Mouse (Mus musculus) left cerebral cortex, adult 9 months (tissue): ENCODE data around the gene Dcst2.
A peak's percentile ranks its signal among the peaks of the same experiment; 100 is the strongest.

ENCODE experiments used
- DNase-seq, 2 experiments: peaks; one replicate each; pipeline ENCODE4 v3.0.0; 2022; ENCODE audit warnings: low spot score in 2 of 2

Dcst2 gene

DNA sequence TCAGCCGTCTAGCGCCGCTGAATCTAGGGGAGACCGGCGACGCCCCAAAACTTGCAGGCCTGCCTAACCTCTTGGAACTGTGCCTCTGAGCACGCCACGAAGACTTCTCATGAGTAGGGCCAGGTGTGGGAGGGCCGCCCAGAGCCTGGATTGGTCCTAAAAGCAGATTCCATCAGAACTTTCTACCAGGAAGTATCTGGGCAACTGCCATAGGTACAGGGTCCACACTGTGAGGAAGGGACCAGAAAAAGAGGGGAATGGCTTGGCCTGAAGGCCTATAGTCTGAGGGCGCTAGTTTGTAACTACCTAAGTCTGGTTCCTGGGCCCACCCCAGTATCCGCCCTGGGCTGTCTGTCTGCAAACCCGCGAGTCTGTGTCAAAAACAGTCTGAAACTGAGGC lies 30.2 kb upstream of the Dcst2 start:
- no peak for DNase-seq

DNA sequence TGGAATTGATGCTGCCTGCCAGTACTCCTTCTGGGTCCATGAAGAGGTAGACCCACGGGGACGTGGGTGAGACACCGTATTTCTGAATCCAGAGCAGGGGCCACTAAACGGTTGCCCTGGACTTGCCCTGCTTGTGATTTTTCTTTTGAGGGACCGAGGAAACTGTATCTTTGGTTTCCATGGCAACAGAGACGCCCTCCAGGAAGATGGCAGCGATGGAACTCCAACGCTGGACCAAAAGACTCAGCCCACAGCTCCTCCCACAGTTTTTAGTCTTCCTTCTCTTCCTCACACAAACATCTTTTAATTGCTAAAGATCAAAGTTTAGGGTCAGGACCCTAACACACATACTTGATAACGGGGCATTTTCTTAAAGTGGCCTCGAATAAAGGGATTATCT lies 29.8 kb upstream of the Dcst2 start:
- DNase-seq, result no peak

DNA sequence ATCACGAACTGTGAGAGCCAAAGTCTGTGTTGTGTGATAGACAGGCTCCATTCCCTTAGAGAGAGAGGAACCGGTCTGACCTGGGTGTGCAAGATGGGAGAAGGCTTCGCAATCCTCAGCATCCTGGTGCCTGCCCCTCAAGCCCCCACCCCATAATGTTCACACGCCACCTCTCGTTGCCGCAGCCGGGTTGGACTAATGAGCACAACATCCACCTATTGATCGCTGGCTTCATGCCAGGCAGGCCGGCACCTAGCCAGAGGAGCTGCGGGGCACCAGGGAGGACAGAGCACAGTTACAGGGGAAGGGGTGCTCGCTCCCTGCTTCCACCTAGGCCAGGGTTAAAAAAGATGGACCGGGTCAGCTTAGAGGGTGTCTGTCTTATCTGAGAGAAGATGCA lies 29.3 kb upstream of the Dcst2 start:
- no peak for DNase-seq

DNA sequence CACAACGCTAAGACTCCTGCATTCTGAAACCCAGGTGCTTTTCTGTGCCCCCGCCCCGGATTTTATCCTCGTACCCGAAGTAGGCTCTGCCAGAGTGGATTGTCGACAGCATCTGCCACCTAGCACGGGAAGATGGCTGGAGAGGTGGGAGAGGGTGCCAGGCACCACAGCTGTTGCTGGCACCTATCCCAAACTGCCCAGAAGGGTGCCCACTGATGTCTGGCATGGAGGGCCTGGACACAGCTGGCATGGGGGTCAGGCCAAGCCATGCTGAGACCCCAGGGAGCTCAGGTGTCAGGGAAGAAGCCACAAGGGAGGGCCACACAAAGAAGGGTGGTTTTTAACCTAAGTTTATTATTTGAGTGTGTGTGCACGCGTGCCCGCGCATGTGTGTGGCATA lies 28.7 kb upstream of the Dcst2 start:
- no peak for DNase-seq

DNA sequence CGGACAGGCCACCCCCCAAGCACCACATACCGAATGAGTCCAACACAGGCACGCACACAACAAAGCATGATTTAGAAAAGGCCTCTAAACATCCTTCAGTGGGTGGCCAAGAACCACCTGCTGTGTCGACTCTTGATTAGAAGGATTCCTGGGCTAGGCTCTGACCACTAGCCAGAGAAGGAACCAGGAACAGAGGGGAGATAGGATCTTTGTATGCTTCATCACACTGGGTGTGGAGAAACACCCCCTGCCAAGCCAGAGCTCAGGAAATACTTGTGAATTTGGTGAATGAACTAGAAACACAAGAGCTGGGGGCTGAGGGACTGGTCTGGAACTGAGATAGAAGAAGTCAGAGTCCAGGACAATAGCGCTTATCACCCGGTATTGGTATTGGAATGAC lies 25.2 kb upstream of the Dcst2 start:
- no peak for DNase-seq

DNA sequence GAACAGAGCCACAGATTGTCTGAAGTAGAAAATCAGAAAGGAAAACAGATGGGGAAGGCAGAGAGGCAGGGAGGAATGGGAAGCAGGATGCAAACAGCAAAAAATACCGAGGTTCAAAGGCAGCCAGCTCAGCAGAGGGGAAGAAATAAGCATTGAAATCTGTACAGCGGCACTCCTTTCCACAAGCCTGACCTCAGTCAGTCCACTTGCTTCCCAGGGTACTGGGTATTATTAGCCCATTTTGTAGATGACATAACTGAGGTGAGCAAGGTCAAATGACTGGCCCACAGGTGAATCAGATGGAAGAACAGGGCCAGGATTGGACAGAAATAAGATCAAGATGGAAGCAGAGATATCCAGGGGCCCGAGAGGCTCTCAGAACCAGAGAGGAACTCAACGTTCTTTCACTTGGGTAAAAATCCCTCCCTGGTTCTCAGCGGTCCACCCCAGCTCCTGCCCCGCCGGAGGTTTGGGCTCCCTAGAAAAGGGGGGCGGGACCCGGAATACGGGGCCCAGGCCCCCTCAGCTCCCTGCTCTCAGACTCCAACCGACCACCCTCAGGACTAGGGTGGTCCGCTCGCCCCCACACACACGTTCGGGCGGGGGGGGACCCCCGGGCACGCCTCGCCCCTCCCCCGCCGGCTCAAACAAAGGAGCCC lies 24.6 kb upstream of the Dcst2 start:
- DNase-seq, result no peak

DNA sequence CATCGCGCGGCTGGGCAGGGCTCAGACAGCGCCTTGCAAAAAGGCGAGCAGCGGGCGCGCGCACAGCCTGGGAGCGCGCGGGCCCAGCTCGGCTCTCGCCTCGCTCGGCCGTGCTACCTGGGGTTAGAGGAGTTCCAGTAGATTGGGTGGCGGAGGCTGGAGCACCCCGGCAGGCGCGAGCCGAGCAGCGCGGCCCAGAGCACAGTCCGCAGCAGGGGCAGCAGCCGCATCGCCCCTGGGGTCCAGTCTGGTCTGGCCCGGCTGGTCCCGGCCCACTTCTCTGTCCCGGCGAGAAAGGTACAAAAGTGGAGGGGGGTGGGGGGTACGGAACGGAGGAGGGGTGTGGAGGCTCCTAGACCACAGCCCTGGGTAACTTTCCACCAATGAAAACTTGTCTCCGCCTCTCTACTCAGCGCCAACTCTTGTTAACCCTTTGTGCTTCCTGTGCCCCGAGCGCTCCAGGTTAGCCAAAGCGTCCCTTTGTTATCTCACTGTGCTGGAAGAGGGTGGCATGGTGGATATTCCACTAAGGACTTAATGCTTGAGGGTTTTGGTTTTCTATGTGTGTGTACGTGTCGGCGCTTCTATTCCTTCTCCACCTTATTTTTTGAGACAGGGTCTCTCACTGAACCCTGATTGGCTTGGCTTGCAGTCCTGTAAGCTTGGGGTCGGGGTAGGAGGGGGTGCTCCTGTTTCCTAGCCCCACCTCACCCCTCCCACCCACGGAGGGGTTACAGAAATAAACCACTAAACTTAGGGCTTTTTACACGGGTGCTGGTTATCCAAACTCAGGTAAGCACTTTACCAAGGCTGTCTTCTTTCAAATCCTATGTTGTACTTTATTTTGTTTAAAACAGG lies 23.8 kb upstream of the Dcst2 start, which contains the start of gene Efna4:
Gene Efna4, minus strand, starts transcription at position 308 of the 858 bp plus-strand sequence.
- DNase-seq, result no peak

DNA sequence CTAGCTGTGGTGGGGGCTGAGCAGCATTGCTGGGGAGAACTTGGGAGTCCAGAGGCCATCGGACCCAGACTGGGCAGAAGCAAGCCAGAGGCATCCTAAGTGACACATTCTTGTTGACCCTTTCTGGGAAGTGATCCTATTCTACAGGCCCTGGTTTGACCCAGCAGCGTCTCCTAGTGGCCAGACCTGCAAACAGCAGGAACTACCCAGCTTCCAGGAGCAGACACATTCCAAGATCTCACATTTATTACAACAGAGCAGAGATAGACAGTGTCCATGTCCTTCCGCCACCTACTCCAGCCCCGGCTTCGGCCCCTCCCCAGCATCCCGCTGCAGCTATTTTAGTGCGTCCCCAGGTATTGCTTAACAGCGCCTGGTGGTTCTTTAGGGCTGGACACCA lies 22.4 kb upstream of the Dcst2 start:
- peak in 1 of 2 experiments; percentile 72 for DNase-seq

DNA sequence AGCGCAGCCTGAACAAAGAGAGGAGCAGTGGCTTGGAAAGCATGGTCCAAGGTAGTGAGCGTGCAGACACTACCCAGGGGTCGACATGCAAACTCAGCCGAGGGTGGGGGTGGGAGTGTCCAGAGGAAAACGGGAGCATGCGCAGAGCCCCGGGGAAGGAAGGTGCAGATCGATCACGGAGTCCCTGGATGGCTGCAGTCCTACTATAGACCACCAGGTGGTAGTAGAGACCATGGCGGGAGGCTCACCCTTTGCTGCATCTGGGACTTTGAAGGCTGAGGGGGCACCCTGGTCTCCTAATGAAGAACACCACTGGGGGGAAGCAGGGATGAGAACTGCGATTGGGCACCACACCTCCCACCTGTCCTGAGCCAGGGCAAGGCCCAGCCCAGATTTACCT lies 21.3 kb upstream of the Dcst2 start:
- peak in 1 of 2 experiments; percentile 80 for DNase-seq

DNA sequence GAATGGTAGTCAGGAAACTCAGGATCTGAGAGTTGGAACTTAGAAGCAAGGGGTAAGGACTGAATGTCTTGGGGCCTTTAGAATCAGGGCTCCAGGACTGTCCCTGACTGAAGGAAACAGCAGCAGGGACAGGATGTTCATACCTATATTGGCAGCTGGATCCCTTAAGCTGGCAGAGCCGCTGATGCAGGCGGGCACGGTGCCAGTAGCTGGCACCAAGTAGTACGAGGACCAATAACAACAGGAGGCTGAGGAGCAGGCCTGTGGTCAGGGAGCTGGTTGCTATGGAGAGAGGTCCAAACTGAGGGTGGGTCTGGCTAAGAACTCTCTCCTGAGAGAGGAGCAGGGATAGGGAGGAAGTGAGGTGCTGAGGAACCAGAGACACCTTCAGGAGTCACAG lies 20.0 kb upstream of the Dcst2 start:
- no peak for DNase-seq

DNA sequence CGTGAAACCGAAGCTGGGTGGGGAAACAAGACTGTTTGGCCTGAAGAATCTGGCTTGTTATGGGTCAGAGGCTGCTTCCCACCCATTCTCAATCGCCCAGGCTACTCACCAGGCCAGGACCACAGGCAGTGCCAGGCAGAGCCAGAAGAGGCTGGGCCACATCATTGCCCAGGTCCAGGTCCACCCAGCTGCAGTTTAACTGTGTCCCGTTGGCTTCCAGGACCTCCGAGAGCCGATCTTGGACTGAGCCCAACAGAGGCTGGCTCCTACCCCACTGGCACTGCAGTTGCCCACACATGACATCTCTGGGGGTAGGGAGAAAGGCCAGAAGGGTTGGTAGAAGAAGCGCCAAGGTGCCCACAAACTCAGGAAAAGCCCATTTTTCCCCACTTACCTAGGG lies 18.5 kb upstream of the Dcst2 start:
- DNase-seq, result no peak

DNA sequence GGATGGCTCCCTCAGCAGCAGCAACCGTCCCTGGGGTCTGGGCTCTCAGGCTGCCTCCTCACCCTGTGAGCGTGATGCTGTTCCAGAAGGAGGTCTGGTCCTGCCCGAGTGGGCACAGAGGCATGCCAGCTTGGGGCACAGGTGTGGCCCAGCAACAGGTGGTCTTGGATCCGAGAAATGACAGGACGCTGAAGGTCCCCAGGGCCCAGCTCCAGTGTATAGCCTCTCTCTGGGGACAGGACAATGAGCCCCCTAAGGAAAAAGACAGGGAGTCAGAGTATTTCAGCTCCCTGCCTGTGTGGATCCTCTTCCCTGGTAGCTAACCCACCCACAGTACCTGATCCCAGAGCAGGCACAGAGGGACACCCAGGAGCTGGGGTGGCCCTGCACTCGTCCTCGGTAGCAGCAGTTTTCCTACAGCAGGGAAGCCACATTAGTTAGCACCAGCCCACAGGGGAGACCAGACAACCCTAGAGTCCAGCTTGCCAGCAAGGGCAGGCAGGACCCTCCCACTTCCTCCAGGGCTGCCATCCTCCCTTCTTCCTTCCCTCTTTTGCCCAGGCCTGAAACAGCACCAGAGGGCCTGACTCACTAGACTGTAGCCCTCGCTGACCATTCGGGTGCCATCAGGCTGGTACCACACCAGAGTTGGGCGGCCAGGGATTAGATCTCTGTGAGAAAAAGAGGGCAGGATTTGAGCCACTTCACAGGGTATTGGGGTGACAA lies 14.8 kb upstream of the Dcst2 start:
- DNase-seq, result no peak

DNA sequence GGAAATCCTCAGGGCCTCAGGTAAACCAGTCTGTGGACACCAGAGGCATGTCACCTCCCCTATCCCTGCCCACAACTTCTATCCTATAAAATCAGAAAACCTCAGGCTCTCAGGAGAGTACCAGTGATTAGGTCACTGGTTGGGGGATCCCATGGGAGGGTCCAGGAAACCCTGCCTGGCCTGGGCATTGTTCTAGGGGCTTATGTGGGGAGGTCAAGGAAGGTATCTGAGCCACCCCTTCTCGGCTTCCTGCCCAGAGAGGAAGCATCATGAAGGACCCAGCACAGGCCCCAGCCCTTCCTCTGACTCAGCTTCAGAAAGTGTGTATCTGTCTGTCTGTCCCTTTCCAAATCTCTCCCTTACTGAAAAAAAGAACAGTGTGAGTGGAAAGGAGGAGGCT lies 13.9 kb upstream of the Dcst2 start:
- no peak for DNase-seq

DNA sequence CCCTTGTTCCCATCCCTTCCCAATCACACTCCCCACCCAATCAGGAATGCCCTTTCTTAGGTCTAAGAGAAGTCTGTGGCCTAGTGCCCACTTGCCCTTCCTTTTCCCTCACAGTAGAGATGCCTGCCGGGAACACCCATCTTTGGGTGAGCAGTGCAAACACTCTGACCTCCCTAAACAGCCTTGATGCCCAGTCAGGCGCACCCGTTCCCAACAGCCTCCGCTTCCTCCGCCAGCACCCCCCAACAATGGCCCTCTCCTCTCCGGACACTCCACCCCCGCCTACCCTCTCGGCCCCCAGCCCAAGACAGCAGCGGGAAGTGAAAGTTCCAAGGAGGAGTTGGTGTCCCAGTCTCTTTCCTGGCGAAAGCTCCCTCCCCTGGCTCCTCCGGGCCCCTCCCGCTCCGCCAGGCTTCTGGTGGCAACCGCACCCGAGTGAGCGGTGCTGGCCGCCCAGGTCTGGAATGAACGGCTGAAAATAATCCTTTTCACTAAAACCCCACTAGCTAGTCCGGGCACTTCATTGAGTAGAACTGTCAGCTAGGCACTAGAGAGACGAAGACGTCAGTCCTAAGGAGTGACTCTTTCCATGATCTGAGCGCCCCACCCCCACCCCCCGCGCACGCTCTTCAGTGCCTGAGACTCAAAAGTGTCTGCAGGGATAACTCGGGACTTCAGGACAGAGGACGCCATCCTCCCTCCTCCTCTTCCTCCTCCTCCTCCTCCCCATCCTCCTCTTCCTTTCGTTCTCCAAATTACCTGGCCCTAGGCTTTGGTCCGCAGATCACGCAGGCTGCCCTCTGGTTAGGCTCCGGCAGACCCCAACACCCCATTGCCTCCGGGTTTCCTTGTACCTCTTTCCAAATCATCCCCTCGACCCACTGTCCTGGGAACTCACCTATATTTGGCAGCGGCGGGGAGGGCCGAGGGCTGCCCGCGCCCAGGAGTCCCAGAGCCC lies 12.6 kb upstream of the Dcst2 start:
- DNase-seq, result no peak

DNA sequence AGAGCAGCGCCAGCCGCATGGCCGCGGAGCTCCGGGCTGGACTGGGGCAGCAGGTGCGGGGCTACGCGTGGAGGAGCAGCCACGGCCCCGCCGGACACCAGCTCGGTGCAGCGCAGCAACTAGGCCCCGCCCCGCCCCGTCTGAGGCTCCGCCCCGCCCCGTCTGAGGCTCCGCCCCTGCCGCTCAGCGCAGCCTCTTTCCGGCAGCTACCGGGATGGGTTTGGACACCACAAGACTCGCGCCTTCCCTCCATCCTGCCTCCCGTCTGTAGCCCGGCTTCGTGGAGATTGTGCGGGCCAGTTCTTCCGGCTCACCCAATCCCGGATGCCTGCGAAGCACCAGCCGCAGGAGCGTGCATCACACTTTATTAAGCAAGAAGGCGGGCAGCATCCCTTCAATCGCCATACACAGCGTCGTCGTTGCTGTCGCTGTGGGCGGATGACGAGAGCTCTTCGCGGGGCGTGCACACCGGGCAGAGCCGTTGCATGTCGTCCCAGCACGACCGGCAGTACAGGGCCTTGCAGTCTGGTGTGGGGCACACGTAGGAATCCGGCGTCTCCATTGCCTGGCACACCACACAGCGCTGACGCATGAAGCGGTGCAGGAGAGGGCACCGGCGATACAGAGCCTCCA lies 11.8 kb upstream of the Dcst2 start, which contains the start of gene Adam15:
Gene Adam15, minus strand, starts transcription at position 128 of the 633 bp plus-strand sequence.
- DNase-seq, result peak; percentile 70 to 92

DNA sequence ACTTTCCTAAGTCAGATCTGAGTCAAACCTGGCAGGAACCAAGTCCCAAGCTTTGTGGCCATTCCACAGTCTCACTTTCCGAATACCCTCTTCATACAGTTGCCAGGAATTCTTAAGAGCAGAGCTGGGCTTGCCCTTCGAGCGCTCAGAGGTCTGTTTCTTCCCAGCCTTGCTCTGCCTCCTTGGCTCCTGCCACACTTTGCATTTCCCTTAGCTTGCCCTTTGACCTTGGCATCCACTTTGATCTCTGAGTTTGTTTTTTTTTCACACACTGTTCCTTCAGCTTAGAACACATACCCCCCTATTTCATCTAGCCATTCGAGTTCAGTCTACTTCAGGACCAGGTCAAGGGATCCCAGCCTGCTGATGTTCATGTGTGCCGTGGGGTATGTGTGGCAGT lies 10.5 kb upstream of the Dcst2 start:
- DNase-seq, result no peak

DNA sequence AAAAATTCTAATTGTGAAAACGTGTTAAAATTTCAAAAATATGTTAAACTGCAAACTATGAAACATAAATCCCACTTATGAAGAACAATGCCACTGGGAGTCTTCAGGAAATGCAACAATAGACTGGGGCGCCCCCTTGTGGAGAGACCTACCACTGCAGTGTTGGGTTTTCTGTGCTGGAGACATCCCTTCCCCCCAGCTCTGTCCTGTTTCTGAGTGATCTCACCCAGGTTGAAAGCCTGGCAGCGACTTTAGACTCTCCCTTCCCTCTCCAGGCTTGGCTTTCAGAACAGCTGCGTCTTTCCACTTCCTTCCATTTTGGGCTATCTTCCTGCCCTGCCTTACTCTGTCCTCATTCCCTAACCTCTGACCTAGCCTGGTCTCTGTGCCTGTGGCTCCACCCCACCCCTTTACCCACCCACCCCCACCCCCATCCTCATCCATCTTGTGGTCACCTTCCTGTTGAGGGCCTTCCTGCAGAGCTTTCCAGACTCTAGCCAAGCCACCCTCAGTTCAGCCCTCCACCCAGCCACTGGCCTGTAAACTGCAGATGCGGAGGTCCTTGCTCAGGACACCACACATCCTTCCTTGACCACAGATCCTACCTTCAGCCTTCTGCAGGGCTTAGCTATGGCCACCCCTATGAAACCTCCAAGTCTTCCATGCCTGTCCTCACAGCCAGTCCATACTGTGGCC lies 6.8 kb upstream of the Dcst2 start:
- peak; percentile 52 to 90 for DNase-seq

DNA sequence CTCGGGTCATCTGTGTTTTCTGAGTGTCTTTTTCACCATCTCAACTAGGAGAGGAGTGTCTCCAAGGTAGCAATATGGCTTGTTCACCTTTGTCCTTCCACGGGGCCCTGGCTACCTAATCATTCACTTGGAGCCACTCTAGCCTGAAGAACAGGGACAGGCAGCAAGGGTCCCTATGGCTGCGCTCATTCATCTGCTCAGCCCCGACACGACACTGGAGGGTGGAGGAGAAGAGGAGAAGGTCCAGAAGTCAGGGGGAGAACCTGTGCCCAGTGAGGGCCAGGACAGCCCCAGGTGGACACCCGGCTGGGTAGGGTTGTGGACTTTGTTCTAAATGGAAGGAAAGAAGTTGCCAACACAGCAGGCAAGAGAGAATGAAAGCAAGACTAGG lies 6.3 kb upstream of the Dcst2 start:
- DNase-seq, result no peak

DNA sequence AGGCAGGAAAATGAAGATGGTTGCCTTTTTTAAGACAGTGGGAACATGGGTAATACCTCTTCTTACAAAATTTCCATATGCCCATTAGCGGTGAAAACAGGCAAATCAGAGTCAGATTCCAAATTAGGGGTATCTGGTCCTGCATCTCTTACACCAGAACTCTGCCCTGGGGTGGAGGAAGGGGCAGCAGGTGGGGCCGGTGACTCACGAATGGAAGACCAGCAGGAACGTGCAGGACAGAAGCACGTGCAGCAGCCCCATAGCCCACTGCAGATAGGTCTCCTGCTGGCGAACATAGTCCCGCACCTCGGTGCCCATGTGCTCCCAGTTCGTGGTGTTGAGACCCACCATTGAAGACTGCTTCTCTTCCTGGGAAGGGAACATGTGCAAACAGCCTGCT lies 5.7 kb upstream of the Dcst2 start:
- DNase-seq, result no peak

DNA sequence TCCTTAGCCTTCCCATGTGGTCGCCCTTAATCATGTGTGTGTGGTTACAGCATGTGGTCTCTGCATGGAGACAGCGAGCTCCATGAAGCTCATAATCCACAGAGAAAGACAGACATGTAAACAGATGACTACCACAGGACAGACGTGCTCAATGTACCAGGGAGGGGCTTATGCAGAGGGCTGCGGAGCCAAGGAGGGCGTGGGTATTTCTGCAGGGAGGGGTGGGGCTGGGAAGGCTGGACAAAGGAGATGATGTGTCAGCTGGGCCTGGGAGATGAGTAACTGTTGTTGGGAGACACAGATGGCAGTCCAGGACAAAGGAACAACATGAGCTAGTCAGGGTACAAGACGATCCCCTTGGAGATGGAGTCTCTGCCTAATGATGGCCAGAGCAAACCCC lies 2.1 kb upstream of the Dcst2 start:
- DNase-seq, result no peak
